Mouse (Mus musculus) frontal cortex, postnatal 14 days (tissue): Measurements from ENCODE around the gene Zbp1.
A peak's percentile ranks its signal among the peaks of the same experiment; 100 is the strongest.

ENCODE experiments used
- DNase-seq, 2 experiments: peaks; one replicate each; pipeline ENCODE4 v3.0.0; 2022; ENCODE audit warnings: low spot score in 2 of 2

The Zbp1 gene

DNA sequence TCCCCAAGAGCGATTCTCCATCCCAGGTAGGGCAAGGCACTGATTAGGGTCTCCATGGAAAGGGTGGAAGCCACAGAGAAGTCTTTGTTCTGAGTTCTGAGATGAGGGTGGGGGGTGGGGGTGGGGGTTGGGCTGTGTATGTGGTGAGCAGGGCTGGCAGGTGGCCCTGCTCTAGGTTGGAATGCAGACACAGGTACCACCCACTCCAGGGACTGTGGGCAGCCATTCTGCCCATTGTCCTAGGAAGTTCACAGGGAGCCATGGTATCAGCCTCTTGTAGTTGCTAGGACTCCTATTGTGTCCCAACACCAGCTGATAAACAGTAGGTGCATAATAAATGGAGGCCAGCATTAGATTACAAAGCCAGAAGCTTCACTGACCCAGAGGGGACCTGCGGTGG is 28.5 kb upstream of the Zbp1 start:
- no peak for DNase-seq

DNA sequence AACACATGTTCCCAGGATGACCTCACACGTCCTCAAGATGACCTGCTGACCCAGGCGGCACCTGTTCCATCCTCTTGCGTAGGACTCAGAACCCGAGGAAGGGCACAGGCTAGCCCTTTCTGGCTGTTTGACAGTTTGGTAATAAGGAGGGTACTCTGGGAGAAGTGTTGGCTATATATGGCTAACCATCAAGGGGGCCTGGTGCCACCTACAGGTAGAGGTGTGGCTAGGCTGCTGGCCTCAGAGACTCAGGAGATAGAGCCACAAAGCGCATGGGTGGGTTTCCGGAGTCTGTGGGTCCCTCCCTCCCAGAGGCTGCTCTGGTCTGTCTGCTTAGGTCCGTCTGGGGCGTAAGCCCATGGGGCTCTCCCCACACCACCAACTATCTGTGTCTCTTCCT is 28.0 kb upstream of the Zbp1 start:
- DNase-seq, result no peak

DNA sequence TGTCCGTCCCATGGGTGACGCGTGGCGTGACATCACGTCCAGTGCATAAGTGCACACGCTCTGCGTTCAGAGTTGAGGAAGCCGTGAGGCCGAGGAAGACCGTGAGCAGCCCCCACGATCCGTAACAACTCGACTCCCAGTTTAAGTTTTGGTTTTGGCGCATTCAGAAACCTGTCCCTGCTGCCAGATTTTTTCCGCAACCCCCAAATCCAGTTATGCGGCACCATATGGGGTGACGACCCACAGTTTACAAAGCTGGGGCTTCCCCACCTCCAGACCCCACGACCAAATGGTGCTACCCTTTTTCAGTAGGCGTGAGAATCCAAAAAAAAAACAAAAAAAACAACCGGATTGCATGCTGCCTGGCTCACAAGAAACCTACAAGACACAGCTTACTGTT is 26.5 kb upstream of the Zbp1 start:
- no peak for DNase-seq

DNA sequence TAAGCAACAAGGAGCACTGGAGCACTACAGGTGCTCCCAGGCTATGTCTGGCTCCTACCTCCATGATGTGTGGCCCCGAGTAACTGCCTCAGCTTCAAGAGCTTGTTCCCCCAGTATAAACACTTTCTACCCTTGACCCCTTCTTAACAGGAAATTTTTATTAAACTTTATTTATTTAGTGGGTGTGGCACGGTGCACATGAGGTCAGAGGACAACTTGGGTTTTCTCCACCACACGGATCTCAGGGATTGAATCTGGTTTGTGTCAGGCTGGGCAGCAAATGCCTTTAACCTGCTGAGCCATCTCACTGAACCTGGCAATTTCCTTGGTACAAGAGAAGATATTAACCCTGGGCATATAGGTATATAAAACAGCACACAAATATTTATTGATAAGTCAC is 25.4 kb upstream of the Zbp1 start:
- DNase-seq, result no peak

DNA sequence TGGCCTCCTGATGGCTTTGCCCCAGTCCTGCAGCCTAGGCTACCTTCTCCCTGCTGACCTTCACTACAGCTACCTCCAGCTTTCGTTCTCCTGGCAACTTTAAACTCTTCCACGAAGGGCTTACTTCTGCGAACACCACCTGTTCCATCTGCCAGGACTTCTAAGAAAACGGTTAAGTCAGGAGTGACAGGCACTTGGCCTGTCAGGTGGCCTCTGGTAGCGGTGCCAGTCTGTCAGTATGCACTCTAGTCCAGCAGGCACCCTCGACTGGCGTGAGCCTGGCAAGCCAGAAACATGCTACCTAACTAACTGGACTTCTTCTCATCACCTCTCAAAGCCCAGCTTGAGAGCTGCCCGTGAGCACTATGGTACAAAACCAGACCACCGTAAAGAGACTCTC is 24.9 kb upstream of the Zbp1 start:
- no peak for DNase-seq

DNA sequence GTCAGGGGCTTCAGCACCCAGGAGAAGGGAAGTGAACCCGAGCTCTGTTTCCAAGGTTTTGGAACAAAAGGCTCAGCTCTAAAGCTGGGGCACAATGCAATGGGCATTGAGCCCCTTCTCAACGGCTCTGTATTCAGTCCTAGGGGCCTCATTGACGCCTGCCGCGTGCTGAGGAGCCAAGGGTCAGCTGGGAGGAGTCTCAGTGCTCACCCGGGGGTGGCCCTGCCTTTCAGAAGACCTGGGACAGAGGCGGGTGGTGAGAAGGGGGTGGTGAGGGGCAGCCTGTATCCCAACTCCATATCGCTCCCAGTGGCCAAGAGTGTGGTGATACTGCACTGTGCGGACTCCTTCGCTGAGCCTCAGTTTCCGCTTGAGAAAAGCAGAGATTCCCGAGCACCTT is 24.2 kb upstream of the Zbp1 start:
- no peak for DNase-seq

DNA sequence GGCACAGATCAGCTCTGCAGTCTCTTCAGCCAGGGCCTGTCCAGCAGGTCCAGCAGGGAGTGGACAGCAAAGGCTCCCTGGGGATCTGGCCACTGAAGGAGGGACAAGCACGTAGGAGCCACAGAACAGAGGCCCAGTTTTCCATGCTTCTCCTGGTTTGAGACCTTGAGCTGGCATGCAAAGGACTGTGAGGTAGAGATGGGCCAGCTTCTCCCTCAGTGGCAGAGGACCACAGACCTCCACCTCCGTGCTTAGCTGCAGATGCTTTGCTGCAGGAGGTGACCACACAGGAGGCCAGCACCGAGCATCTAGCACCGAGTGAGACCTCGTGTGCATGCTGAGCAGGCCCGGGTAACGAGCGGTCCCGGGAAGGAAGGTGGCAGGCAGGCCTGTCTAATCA is 22.0 kb upstream of the Zbp1 start:
- no peak for DNase-seq

DNA sequence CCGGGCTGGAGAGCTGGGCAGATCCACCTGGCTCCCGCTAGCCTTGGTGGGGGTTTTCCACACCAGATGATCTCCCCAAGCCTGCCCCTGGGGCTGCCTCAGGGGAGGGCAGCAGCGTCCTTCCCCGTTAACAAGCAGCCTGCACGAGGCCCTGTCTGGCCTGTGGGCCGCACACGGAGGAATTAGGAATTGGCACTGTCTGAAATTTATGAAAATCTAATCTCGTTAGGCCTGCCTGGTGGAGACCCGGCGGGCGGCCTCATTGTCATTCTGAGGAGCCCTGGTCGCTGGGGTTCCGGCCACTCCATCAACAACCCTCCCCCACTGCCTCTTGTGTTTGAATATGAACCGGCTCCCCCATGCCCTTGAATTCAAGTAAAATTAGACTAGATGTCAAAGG is 19.8 kb upstream of the Zbp1 start:
- no peak for DNase-seq

DNA sequence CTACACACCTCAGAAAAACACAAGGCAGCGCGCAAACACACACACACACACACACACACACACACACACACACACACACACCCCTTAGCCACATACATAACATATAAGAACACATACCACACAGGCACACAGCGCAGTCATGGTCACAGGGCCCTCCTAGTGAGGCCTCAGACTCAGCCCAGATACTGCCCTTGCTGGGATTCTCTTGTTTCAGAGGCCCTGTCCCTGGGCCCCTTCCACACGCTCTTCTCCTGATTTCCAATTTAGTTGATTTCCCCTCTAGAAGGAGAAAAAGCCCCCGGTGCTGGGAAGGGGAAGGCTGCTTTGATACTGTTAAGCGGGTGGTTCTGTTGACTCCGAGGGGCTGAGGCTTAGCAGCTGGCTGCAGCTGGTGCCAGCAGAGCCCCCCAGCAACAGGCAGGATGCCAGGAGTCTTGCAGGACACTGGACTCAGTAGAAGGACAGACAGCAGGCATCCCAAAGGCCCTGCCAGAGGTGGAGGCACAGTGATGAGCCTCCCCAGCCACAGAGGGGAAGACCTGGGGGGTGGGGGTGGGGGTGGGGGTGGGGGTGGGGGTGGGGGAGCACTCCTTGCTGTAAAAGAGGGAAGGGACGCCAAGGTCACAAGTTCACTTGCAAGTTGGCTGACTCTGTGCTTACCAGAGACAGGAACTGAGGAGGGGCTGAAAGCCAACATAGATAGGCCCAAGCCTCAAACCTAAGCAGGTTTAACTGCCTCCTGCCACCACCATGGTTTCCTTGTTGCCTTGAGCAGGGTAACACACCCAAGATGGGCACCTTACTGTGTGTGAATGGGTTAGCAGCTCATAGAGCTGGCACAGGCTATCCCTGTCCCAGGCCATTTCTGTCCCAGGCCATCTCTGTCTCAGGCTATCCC is 17.0 kb upstream of the Zbp1 start:
- no peak for DNase-seq

DNA sequence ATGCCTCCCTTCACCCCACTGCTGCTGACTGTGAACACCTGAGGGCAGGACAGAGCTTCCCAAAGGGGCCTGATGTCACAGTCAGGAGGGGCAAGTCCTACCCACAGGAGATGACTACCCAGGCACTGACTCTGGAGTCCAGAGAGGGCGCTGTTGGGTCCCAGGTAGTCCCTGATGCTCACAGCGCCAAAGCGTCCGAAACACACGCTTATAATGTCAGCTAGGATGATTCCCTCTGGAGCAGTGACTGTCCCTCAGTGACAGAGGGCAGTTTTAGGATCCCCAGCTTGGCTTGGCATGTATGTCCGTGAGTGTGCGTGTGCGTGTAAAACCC is 14.0 kb upstream of the Zbp1 start:
- DNase-seq, result peak in 1 of 2 experiments; percentile 10

DNA sequence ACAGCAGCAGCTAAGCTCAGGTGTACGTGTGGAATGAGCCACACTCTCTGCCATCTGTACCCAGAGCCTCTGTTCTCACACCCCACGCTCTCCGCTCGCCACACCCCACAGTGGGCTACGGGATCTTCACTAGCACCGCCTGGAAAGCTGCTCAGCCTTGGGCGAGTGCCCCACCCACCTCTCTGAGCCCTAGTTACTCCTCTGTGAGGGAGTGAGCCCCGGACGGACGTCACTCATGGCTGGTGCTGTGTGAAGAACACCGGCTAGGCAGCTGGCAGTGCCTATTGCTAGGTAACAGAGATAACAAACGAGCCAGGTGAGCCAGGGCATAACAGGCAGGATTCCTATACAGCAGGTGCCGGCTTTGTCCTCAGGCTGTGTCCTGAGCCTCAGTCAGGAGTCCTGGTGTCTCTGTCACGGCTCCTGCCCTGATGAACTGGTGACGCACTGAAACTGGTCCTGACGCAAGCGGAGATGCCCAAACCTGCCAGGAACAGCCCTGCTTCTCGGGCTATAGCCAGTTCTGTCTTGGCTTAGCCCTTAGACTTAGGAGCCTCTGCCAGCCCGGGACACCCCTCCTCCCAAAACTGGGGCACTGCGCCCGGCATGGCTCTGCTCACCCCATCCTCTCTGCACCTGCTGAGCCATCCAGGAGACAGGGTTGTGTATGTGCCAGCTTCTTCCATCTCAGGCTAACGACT is 13.5 kb upstream of the Zbp1 start:
- peak in 1 of 2 experiments; percentile 11 for DNase-seq

DNA sequence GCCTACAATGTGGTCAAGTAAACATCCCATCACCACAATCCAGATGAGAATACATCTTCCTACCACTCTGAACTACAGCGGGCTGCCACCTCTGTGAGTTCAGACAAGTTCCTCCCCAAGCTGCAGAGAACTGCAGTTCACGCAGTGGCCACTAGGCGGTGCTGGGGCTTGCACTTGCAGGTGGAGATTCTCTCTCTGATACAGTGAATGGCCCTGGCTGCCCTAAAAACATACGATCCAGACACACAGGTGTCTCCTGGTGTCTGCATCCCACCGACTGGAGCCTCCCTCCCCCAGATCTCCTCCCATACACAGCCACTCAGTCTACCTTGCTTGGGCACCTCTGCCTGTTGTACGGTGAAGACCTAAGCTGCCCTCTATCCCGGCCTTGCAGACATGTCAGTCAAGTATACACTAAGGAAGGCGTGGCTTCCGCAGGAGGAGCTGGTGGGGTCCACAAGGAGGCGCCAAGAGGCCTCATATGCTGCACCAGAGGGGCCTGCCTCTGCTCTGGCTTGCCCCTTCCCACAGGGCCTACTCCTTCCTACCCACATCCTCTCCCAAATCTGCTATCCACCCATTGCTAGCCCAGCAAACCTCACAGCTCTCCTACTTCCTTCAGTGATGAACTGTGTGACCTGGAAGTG is 11.0 kb upstream of the Zbp1 start:
- peak; percentile 81 to 94 for DNase-seq

DNA sequence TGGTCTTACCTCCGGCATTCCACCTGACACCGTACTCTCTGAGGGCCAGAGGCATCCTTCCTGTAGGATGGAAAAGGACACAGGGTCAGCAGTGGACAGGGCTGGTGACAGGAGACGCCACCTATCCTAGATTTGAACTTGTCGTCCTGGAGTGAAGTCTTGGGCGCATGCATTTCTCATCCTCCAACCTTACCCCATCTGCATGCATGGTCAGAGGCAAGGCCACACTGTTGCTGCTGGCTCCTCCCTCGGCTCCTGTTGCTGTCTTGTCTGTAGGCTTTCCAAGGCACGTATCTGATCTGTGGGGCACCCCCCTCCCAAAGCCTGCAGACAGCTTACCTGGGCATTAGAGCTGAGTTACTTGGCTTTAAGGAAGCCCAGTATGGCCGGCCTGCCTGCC is 9.8 kb upstream of the Zbp1 start:
- DNase-seq, result no peak

DNA sequence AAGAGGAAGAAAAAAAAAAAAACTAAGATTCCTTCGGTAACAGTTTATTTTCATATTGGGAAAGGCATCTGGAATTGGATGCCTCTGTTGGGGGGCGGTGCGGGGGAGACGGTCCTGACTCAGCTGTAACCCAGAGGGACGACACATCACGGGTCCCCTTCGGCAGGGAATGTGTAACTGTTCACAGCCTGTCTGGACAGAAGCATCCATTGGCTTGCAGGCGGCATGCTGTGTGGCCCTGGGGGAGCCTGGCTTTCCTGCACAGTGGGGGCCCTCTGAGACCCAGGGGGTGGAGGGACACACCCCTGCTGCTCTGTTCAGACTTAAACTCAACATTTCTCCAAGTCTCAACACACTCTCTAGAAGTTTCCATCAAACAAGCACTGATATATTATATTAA is 8.1 kb upstream of the Zbp1 start:
- DNase-seq, result no peak

DNA sequence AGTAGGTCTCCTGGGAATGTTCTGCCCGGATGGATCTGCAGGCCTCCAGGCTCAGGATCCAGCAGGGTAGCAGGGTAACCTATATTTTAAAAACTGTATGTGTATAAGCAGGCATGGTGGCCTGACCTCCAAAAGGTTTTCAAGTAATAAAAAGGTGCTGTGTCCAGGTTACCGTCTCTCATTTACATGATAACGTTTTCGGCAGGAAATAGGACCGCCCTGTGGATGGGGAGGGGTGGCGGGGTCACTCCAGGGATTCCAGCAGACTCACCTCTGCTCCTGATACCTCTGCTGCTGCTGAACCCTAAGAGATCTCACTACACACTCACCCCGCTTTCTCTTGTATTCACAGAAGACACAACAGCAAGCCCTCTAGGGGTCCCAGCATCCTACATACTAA is 7.2 kb upstream of the Zbp1 start:
- DNase-seq, result no peak

DNA sequence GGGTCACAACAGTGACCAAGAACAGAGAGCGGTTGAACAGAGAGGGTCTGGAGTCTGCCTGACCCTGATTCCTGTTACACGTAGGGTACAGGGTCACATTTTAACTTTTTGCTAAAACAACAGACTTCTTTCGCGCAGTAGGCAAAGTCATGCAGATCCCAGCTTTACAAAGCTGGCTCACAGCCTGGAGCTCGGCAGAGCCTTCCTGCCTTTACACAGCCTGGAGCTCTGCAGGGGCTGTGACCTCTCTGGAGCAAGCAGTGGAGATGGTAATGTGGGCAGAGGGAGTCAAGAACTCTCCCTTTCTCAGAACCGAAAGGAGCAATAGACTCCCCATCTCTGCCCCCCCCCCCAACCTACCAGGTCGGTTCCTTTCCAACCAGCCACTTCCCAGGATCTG is 6.1 kb upstream of the Zbp1 start:
- DNase-seq, result no peak

DNA sequence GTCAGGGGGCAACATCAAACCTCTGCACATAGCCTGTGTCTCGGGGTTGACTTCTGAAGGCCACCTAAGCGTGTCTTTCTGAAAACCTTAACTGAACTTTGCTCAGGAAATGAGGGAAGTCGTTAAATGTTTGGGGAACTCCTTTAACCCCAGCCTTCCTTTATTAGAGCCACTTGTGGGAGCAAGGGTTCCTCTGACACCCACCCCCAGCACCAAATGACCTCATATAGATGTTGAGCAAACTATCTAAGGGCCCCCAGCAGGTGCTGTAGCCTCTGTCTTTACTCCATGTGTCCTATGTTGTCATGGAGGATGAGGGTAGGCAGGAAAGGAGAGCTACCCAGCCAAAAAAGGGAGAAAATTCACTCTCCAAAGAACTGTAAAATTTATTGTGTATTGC is 5.4 kb upstream of the Zbp1 start:
- no peak for DNase-seq

DNA sequence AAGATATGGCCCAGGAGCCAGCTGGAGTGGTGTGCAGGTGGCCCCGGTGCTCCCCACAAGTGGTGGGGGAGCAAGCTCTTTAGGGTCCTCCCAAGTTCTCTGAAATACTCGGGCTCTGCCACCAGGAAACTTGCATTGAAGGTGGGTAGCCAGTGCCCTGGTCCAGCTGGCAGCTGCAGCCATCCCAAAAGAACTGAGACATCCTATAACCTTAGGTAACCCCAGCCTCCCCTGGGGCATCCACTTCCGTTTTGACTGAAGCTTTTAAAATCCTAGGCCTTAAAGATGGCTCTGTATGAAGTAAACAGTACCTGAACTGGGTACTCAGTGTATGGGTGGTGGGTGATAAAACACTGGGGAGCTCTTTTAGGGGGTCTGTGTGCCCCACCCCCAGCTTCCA is 4.8 kb upstream of the Zbp1 start:
- DNase-seq, result no peak

DNA sequence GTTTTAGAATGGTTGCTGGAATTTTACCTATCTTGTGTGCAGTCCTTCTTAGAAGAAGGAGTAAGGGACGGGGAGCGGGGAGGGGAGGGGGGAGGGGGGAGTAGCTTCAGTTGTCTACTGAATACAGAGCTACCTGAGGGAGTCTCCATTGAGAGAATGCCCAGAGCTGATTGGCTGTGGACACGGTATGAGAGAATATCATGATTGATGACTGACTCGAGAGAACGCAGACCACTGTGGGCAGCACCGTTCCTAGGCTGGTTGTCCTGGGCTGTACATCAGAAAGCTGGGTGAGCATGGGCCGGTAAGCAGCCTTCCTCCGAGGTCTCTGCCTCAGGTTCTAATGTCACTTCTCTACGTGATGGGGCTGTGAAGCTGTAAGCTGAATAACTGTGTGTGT is 2.0 kb upstream of the Zbp1 start:
- no peak for DNase-seq

DNA sequence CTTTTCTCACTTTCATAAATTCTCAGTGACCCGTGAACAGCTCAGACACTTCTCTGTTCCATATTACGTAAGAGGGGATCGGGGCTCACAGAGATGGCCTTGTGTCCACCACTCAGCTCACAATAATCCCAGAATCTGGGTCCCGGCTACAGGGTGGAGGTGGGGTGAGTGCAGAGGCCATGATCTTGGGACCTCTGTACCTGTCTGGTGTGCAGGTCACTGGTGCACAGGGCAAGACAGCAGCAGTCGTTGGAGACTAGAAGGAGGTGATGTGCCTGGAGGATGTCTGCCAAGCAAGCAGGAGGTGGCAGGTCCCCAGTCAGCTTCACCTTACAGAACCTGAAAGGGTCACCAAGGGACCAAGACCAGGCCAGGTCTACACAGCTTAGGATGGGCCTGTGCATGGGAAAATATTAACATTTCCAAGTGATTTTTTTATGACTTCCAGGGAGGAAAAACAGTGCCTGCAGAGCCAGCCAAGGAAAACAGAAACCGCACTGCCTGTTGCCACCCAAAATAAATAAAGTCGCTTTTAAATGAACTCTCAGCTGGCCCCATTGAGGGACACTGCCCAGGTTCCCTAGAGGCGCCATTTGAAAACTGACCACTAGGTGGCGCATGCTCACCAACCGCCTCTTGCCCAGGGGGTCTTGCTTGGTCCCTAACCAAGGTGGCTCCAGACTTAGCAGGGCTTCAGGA is 682 bp upstream of the Zbp1 start:
- peak in 1 of 2 experiments; percentile 3 for DNase-seq

DNA sequence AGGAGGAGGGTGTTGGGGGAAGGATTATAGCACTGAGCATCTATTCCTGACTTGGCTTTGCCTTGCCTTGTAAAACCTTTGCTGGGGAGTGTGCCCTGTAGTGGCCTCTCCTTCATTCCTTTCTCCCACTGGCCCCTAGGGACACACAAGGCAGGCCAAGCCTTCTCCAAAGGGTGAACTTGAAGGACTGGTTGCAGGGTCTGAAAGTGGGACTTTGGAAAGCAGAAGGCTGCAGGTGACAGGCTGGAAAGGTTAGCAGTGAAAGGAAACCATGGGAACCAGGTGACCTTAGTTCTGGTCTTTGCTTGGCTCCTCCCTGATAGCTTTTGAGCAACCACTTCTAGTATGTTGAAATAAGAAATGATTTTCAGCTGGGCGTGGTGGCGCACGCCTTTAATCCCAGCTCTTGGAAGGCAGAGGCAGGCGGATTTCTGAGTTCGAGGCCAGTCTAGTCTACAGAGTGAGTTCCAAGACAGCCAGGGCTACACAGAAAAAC is 912 bp downstream of the Zbp1 start:
- no peak for DNase-seq

DNA sequence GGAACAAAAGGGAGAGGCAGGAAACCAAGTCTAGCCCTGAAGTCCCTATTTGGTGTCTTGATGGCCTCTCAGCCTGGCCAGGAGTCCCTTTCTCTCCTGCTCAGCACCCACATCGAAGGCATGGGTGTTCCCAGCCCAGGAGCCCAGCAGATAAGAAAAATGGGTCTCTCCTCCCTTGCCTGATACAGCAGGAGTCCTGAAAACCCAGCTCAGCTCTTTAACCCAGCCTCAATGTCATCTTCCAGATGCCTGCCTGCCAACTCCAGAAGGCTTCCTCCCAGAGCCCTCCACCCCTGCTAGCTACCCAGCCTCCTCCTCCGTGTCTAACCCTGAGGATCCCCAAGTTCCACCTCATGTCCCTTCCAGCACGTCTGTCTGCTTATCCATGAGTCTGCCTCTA is 1.5 kb downstream of the Zbp1 start:
- no peak for DNase-seq
